Mouse (Mus musculus): ENCODE data around the gene Gsdmc4. TPM values are rescaled to one million over a fixed set of nuclear protein-coding genes. Genes with fewer than 3 reads are reported as not detected.

The Gsdmc4 gene
- polyA plus RNA-seq (2014; fragmentation: Illumina TruSeq; extraction: RNeasy Lipid Tissue Mini Kit (QIAGEN cat#74804); ENCODE audit: low read depth, low replicate concordance) = 0.24 TPM

DNA sequence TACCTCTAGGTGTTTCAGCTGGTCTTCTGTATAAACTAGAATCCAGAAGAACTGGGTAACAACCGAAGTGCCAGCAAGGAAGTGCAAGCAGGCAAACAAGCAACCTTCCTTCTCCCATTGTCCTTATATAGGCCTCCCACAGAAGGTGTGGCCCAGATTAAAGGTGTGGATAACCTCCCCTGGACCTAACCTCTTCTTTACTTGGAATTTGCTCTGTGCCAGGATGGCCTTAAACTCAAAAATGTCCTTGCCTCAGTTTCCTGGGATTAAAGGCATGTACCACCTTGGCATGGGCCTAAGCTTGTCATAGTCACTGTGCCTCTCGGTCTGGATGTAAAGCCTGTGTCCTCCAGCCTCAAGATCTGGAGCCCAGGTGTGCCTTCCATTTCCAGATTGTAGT lies at the start of gene Gsdmc4:
Gsdmc4 (minus strand) TSS at position 101 of the 400 bp plus-strand sequence.

DNA sequence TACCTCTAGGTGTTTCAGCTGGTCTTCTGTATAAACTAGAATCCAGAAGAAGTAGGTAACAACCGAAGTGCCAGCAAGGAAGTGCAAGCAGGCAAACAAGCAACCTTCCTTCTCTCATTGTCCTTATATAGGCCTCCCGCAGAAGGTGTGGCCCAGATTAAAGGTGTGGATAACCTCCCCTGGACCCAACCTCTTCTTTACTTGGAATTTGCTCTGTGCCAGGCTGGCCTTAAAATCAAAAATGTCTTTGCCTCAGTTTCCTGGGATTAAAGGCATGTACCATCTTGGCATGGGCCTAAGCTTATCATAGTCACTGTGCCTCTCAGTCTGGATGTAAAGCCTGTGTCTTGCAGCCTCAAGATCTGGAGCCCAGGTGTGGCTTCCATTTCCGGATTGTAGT lies 33.6 kb downstream of the Gsdmc4 start, which contains the start of gene Gsdmc3:
Gsdmc3 (minus strand) TSS at position 101 of the 400 bp plus-strand sequence.

Other genes starting within 250 kb of the Gsdmc4 start
- gene Gsdmc2, start 67.1 kb downstream of the Gsdmc4 start, polyA plus RNA-seq (2014; fragmentation: Illumina TruSeq; extraction: RNeasy Lipid Tissue Mini Kit (QIAGEN cat#74804); ENCODE audit: low read depth, low replicate concordance) = 9.0 TPM
- 5.0 TPM for gene Gsdmc3, start 33.7 kb downstream of the Gsdmc4 start, polyA plus RNA-seq (2014; fragmentation: Illumina TruSeq; extraction: RNeasy Lipid Tissue Mini Kit (QIAGEN cat#74804); ENCODE audit: low read depth, low replicate concordance)
- gene Fam49b, start 148.2 kb upstream of the Gsdmc4 start, polyA plus RNA-seq (2014; fragmentation: Illumina TruSeq; extraction: RNeasy Lipid Tissue Mini Kit (QIAGEN cat#74804); ENCODE audit: low read depth, low replicate concordance) = 59.3 TPM

Measured in kidney, adult 10 weeks (tissue).